Mouse (Mus musculus) embryonic facial prominence, embryonic 13.5 days (tissue): ENCODE measurements at regions not wholly inside any gene's neighbourhood (a gene's known extent, or its start where the extent isn't known, plus 50 kb on each side); places are given as distances from the start of the nearest gene placed in this dataset.

Source experiments
- ATAC-seq: fragments of 200-750 bp; cut with Nextera tagmentation; 2 replicates; pipeline ENCODE4 v1.8.0; 2017; ENCODE audit warnings: low read depth; ENCODE audit not compliant: insufficient number of reproducible peaks, insufficient read depth, low FRiP score, low TSS enrichment
- H3K27ac ChIP-seq: fragments of 300-500 bp; sonication (generic); 2 replicates; pipeline ENCODE4 v1.5.1; 2015; ENCODE audit warnings: moderate library complexity, mild to moderate bottlenecking, inconsistent platforms
- H3K27me3 ChIP-seq: fragments of 300-500 bp; sonication (generic); 2 replicates; pipeline ENCODE4 v1.6.1; 2015; ENCODE audit warnings: mild to moderate bottlenecking, inconsistent platforms
- H3K36me3 ChIP-seq: fragments of 300-500 bp; sonication (generic); 2 replicates; pipeline ENCODE4 v1.6.1; 2015; ENCODE audit warnings: mild to moderate bottlenecking, inconsistent platforms
- H3K4me1 ChIP-seq: fragments of 300-500 bp; sonication (generic); 2 replicates; pipeline ENCODE4 v1.6.1; 2015; ENCODE audit warnings: inconsistent platforms
- H3K4me2 ChIP-seq: fragments of 300-500 bp; sonication (generic); 2 replicates; pipeline ENCODE4 v1.6.1; 2015; ENCODE audit warnings: moderate library complexity, mild to moderate bottlenecking, inconsistent platforms
- H3K4me3 ChIP-seq: fragments of 300-500 bp; sonication (generic); 2 replicates; pipeline ENCODE4 v1.5.1; 2015; ENCODE audit warnings: mild to moderate bottlenecking, inconsistent platforms
- H3K9ac ChIP-seq: fragments of 300-500 bp; sonication (generic); 2 replicates; pipeline ENCODE4 v1.6.1; 2015; ENCODE audit warnings: mild to moderate bottlenecking, inconsistent platforms
- H3K9me3 ChIP-seq: fragments of 300-500 bp; sonication (generic); 2 replicates; pipeline ENCODE4 v1.6.1; 2016; ENCODE audit warnings: inconsistent platforms
- WGBS: fragments of 180-500 bp; shearing (Covaris S2); methylation state at CpG from one replicate; pipeline ENCODE4 v1.1.7; 2015; ENCODE audit warnings: mixed read lengths; 5-methylcytosine and 5-hydroxymethylcytosine counted together

DNA sequence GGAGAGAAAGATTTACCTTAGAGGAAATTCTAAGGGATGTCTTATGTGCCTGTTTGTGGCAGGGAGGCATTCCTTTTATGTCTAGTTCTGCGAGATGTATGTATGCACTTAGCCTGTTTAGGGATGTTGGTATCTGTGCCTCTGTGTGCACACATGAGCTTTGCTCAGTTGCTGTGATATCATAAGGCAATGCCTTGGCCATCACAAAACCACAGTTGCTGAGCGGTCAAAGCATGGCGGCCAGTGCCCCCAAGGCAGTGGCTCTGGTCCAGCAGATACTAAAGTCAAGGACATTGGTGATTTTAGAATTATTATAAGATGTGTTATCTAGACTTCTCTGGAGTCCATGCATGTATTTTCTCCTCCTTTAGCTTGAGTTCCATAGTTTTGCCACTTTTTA, 119.5 kb downstream of the Ube2e3 start:
- peaks cover 2% of the 10 kb centered on the region; the same call in 1 of the 2 replicates for H3K4me1 ChIP-seq
- 88% methylated on average over 3 of the region's 3 CpGs for WGBS

DNA sequence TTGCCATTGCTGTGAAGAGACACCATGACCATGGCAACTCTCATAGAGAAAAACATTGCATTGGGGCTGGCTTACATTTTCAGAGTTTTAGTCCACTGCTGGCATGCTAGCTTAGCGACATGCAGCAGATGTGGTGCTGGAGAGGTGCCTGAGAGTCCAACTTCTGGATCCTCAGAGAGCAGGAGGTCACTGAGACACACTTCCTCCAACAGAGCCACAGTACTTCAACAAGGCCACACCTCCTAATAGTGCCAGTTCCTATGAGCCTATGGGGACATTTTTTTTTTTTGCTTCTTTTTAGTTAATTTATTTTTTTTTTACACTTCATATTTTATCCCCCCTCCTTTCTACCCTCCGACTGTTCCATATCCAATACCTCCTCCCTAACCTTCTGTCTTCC, 120.3 kb downstream of the Ube2e3 start:
- Histone ChIP-seq H3K36me3 (no peaks in the 10 kb centered on the region), H3K9me3 (no peaks in the 10 kb centered on the region), H3K27ac (no peak overlapping the region), H3K4me2 (no peak overlapping the region), H3K27me3 (peaks cover 6% of the 10 kb centered on the region; the same call in 1 of the 2 replicates), H3K4me1 (peaks cover 2% of the 10 kb centered on the region; the same call in 1 of the 2 replicates), H3K9ac (no peak overlapping the region), H3K4me3 (no peak overlapping the region)
- no peak for ATAC-seq
- 88% methylated on average over 2 of the region's 2 CpGs for WGBS

More for the DNA sequence above, 119.5 kb downstream of the Ube2e3 start:
- Histone ChIP-seq H3K9me3 (no peaks in the 10 kb centered on the region), H3K27me3 (peaks cover 6% of the 10 kb centered on the region; the same call in 1 of the 2 replicates), H3K27ac (no peak overlapping the region), H3K4me3 (no peak overlapping the region), H3K36me3 (no peaks in the 10 kb centered on the region), H3K4me2 (no peak overlapping the region), H3K9ac (no peak overlapping the region)
- no peak for ATAC-seq

DNA sequence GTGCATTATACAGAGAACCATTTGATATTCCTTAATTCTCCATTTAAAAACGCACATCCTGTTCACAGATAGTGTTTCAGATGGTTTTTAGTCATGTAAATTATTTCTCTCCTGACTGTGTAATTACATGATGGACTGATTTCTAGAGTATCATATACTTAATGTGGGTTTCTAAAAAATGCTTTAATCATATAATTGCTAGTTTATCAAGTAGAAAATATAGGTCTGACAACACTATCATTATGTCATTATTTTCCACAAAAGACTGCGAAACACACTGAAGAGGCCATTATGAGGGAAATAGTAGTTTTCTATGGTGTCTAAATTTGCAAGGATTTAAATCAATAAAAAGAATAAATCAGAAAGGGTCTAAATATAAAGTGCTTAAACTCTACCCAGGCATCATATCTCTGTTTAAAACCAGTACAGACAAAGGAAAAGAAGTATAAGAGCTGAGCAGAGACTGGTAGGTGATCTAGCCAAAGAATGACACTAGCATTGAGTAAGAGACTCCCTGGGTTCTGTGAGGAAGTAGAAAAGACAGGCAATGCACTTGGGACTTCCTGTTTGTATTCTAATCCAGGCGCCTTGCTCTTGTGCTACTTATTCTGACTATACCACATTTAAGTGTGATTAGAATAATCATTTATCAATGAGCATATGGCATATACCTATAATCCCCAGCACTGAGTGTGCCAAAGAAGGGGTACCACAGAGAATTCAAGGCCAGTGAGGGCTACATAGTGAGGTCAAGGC, 127.1 kb downstream of the Ube2e3 start:
- Histone ChIP-seq H3K9me3 (no peaks in the 10 kb centered on the region), H3K36me3 (no peaks in the 10 kb centered on the region), H3K4me2 (no peak overlapping the region), H3K27me3 (0 out of 2 replicates have a peak, but pooled peaks cover 3% of the 10 kb centered on the region), H3K27ac (no peak overlapping the region), H3K9ac (no peak overlapping the region), H3K4me3 (no peak overlapping the region), H3K4me1 (0 out of 2 replicates have a peak, but pooled peaks cover 2% of the 10 kb centered on the region)
- 54% methylated on average over 3 of the region's 3 CpGs for WGBS
- ATAC-seq, result no peak

DNA sequence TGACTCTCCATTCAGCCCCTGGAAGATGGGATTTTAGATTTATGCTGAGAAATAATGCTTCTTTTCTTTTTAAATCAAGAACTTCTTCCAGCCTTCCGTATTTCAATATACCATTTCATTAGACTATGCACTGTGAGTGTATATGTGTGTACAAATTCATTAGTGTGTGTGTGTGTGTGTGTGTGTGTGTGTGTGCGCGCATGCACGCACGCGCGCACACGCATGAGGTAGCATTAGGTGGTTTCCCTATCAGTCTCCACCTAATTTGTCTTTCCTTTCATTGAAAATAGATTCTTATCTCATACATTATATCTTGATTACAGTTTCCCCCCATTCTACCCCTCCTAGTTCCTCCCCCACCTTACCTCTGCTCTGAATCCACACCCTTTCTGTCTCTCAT, 130.7 kb downstream of the Ube2e3 start:
- Histone ChIP-seq H3K4me1 (no peaks in the 10 kb centered on the region), H3K27me3 (0 out of 2 replicates have a peak, but pooled peaks cover 2% of the 10 kb centered on the region), H3K9me3 (no peaks in the 10 kb centered on the region), H3K9ac (no peak overlapping the region), H3K36me3 (no peaks in the 10 kb centered on the region), H3K4me2 (no peak overlapping the region), H3K4me3 (no peak overlapping the region), H3K27ac (no peak overlapping the region)
- 96% methylated on average over 8 of the region's 8 CpGs for WGBS
- ATAC-seq, result no peak

DNA sequence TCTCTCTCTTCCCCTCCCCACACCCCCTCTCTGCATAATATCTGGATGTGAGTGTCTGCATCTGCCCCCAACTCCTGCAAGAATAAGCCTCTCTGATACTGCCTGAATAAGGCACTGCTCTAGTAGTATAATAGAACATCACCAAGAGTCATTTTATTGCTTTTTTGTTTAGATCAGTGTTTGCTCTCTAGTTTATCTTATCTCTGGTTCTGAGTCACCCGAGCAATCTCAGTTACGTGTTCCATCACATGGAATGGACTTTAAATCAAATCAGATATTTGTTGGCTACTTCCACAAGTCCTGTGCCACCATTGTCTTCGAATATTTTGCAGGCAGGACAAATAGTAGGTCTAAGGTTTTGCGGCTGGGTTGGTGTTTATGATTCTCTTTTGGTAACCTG, 131.5 kb downstream of the Ube2e3 start:
- Histone ChIP-seq H3K36me3 (no peaks in the 10 kb centered on the region), H3K9me3 (no peaks in the 10 kb centered on the region), H3K9ac (no peak overlapping the region), H3K27me3 (no peaks in the 10 kb centered on the region), H3K4me1 (peaks cover 3% of the 10 kb centered on the region), H3K27ac (no peak overlapping the region), H3K4me2 (no peak overlapping the region), H3K4me3 (no peak overlapping the region)
- ATAC-seq, result no peak
- 93% methylated on average over 4 of the region's 4 CpGs for WGBS

DNA sequence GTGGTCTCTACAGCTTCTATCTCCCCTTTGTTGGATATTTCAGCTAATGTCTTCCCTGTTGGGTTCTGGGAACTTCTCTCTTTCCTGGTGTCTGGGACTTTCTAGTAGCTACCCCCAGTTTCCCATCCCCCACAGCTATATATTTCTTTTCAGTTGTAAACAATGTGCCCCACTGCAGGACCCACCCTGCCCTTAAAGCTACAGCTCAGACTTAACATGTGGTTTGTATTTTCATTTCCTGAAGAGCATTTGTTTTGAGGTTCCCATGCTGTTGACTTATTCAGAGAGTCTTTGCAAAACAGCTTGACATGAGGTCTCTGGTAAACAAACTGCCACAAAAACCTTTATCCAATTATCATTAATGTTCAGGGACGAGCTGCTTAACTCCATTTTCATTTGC, 136.9 kb downstream of the Ube2e3 start:
- Histone ChIP-seq H3K4me3 (no peak overlapping the region), H3K27ac (0 out of 2 replicates have a peak overlapping the region, but pooled peaks have one; percentile 16), H3K27me3 (no peaks in the 10 kb centered on the region), H3K36me3 (no peaks in the 10 kb centered on the region), H3K4me1 (peaks cover 12% of the 10 kb centered on the region), H3K9ac (no peak overlapping the region), H3K4me2 (no peak overlapping the region), H3K9me3 (no peaks in the 10 kb centered on the region)
- WGBS, result 21% methylated on average over 1 of the region's 1 CpGs
- ATAC-seq, result no peak

DNA sequence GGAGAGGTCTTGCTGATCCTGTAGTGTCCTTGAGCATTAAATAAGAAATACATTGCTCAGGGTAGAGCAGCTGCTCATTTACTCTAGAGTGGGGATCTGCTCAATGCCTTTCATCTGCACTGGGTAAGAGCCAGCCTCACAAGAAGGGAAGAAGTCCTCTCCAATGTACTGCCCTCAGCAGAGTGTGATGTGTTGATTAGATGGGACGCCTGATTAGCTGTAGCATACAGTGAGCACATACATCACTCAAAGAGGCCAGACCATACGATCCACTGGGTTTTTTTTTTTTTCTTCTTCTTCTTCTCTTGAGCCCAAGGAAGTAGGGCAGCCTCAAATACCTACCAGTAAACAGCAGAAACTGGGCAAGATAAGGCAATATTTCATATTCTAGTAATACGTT, 140.7 kb downstream of the Ube2e3 start:
- Histone ChIP-seq H3K27me3 (no peaks in the 10 kb centered on the region), H3K9ac (no peak overlapping the region), H3K27ac (no peak overlapping the region), H3K9me3 (no peaks in the 10 kb centered on the region), H3K4me3 (no peak overlapping the region), H3K36me3 (no peaks in the 10 kb centered on the region), H3K4me2 (no peak overlapping the region), H3K4me1 (peaks cover 20% of the 10 kb centered on the region)
- WGBS, result 85% methylated on average over 3 of the region's 3 CpGs
- ATAC-seq, result no peak

DNA sequence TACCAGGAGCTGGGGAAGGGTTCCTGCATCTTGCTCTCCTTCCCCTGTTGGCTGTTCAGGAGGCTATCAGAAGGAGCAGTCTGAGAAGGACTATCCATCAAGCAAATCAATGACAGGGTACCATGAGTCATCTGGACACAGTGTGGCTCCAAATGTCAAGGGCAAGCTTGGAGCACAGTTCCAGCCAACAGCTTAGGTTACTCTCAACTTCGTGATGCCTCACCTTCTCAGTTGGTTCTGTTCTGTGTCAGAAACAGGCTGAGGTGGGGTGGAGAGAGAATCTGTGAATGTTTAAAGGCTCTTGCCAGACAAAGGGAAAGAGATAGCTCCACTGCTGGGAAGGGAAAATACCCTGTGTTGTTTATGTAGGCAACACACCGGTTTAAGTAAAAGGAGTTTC, 141.9 kb downstream of the Ube2e3 start:
- H3K4me1 ChIP-seq, result peaks cover 13% of the 10 kb centered on the region
- no peaks in the 10 kb centered on the region for H3K9me3 ChIP-seq
- no peaks in the 10 kb centered on the region for H3K27me3 ChIP-seq
- ATAC-seq, result no peak
- H3K36me3 ChIP-seq, result no peaks in the 10 kb centered on the region
- no peak overlapping the region for H3K9ac ChIP-seq
- H3K4me3 ChIP-seq, result no peak overlapping the region
- 28% methylated on average over 2 of the region's 2 CpGs for WGBS
- peak overlapping the region; percentile 72 for H3K27ac ChIP-seq
- no peak overlapping the region for H3K4me2 ChIP-seq

DNA sequence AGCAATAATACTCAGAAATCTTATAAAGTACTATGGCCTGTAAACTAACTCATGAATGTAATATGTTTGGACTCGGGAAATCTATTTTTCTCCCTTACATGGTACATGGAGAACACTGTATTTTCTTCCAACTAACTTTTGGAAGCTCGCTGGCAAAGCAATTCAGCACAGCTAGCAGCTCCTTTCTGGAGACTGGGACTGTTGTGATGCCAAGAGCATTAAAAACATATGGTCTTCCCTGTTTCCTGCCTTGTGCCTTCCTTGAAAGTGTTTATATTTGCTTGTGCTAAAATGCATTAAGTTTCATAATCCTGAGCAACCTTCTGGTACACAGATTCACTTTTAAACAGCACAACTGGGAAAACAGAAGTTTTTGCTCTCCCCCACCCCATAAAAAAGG, 142.3 kb downstream of the Ube2e3 start:
- Histone ChIP-seq H3K4me2 (no peak overlapping the region), H3K9ac (no peak overlapping the region), H3K27me3 (no peaks in the 10 kb centered on the region), H3K4me3 (no peak overlapping the region), H3K36me3 (no peaks in the 10 kb centered on the region), H3K4me1 (peaks cover 11% of the 10 kb centered on the region), H3K27ac (no peak overlapping the region), H3K9me3 (no peaks in the 10 kb centered on the region)
- ATAC-seq, result no peak
- WGBS, result 31% methylated on average over 2 of the region's 2 CpGs

DNA sequence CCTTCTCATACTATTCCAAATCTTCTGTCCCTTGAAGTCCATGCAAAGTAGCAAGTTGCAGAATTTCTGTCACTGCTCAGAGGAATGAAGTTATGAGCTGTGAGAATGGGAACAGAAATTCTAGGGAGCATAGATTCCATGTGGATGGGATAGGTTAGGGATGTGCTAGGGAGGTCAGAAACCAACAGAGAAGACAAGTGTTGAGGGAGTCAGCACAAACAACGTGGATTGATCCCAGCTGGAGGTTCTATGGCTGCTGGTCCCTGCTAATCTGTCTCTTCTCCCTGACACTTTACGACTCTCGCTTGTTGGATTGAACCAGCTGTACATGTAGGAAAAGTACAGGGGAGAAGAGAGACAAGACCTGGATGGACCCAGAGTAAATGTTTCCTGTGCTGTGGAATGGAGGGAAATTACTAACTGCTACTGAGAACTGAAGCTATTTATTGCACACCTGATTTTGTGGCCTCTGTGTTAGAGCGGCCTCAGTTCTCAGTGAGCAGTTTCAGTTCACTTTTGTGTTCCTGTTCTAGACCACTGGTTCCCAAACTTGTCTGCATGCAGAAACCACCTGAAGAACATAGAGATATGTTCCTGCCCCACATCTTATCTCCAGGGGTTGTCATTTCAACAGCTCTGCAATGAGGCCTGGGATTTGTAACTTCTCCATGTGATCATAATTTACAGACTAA, 151.0 kb downstream of the Ube2e3 start:
- no peak overlapping the region for H3K9ac ChIP-seq
- H3K4me1 ChIP-seq, result no peaks in the 10 kb centered on the region
- H3K36me3 ChIP-seq, result no peaks in the 10 kb centered on the region
- H3K27ac ChIP-seq, result no peak overlapping the region
- no peak overlapping the region for H3K4me2 ChIP-seq
- no peak for ATAC-seq
- 80% methylated on average over 4 of the region's 4 CpGs for WGBS
- no peaks in the 10 kb centered on the region for H3K27me3 ChIP-seq
- no peak overlapping the region for H3K4me3 ChIP-seq
- no peaks in the 10 kb centered on the region for H3K9me3 ChIP-seq

DNA sequence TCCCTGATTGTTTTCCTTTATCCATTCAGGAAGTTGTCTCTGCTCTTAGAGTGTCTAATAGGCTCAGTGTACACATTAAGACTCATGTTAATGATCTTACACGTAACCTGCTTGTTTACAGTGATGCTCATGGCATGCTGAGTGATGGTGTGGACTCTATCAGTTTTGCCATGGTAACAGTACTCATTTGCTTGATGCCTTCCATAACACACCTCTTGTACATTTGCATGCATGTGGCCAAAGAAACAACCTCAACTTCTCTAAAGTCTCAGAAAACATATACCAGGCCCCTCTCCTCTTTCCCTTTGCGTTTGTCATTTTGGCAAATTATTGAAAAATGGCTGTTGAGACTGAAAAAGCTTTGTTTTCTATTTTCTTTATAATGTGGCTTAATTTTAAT, 155.0 kb downstream of the Ube2e3 start:
- no peak for ATAC-seq
- Histone ChIP-seq H3K36me3 (no peaks in the 10 kb centered on the region), H3K9ac (no peak overlapping the region), H3K4me2 (no peak overlapping the region), H3K27me3 (no peaks in the 10 kb centered on the region), H3K27ac (no peak overlapping the region), H3K9me3 (no peaks in the 10 kb centered on the region), H3K4me3 (no peak overlapping the region), H3K4me1 (no peaks in the 10 kb centered on the region)
- 92% methylated on average over 2 of the region's 2 CpGs for WGBS

DNA sequence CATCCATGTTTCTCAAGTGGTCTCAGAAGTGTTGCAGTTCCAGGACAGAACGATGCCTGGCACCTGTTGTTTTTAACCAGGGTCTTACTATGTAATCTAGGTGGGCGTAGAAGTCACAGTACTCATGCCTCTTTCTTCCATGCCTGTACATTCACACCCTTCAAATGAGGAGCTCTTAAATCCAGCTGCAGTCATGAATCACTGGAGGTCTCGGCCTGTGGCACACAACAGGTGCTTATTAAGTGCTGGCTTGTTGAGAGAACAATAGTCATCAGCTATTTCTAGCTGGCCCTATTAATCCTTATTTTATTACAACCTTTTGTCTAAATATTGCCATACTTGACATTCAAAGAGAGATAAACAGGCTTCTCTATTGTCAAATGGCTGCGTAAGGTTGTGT, 157.8 kb downstream of the Ube2e3 start:
- Histone ChIP-seq H3K27me3 (no peaks in the 10 kb centered on the region), H3K36me3 (no peaks in the 10 kb centered on the region), H3K4me2 (no peak overlapping the region), H3K27ac (no peak overlapping the region), H3K9me3 (no peaks in the 10 kb centered on the region), H3K9ac (no peak overlapping the region), H3K4me3 (no peak overlapping the region), H3K4me1 (no peaks in the 10 kb centered on the region)
- ATAC-seq, result no peak
- WGBS, result 84% methylated on average over 4 of the region's 4 CpGs
